ENCODE assay signal across 8 mouse cellular contexts in the genomic region with DNA sequence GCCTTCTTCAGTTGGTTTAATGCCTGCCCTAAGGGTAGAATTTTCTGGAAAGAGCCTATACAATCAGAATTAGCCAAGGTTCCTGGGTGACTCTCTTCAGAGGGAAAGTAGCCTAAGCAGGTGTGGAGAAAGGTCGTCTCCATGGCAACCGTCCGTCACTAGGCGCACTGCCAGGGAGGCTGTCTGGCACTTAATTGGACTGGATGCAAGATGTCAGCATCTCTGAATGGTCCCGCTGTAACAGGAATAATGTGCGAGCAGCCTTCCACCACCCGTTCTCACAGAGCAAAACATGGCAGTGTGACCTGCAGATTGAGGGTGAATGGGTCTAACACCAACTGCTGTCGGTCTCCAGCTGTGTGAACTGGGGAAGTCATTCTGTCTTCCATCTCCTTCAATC.
DNase-seq lines count a peak whose midpoint lies in the region; ATAC-seq lines count a peak whose summit lies in the region.
"Had no signal": no experiment of that assay in that cellular context is flagged by ENCODE, and none has a peak within 500 bp of the region (broad histone marks: within the 10 kb centered on the region; RNA-seq: fewer than 3 reads in every experiment).

No protein-coding gene starts in this region.

- no peak overlapping the region for H3K4me2 ChIP-seq in embryonic facial prominence, embryonic 11.5 days (ENCODE audit: low read depth, low read length)
- H3K4me2 ChIP-seq: lung, embryonic 14.5 days had no signal

- H3K9ac ChIP-seq in embryonic facial prominence, embryonic 11.5 days (replicated peaks; ENCODE audit: low read length) = no peak overlapping the region
- H3K9ac ChIP-seq: lung, embryonic 14.5 days had no signal

- 44% methylated on average over 8 of the region's 8 CpGs for WGBS in embryonic facial prominence, embryonic 11.5 days

- H3K36me3 ChIP-seq in embryonic facial prominence, embryonic 11.5 days (replicated peaks; ENCODE audit: control insufficient read depth, insufficient read depth, low read depth, low read length) = no peaks in the 10 kb centered on the region

- no peaks in the 10 kb centered on the region for H3K27me3 ChIP-seq in embryonic facial prominence, embryonic 11.5 days (ENCODE audit: control insufficient read depth, insufficient read depth, low read length)

- no peak; the same call in 1 of the 2 replicates for ATAC-seq in embryonic facial prominence, embryonic 11.5 days (replicated peaks; ENCODE audit: insufficient number of reproducible peaks, low FRiP score, low TSS enrichment, low read depth)

- DNase-seq in R1 (ENCODE audit: low read depth, low spot score) = peak; percentile 77
- peak; percentile 10 for DNase-seq in adrenal gland, adult 8-10 months
- peak; percentile 38 for DNase-seq in embryonic facial prominence, embryonic 11.5 days (ENCODE audit: low spot score)
- DNase-seq in kidney, postnatal 4 days = peak; percentile 48 to 51
- no peak for DNase-seq in spleen, postnatal 36 days (ENCODE audit: low spot score in 2 of 2)
- no peak for DNase-seq in natural killer cell, adult 2 months (ENCODE audit: low spot score in 2 of 2)
- DNase-seq in c-Kit-positive CD71-positive TER-119-positive erythroid progenitor cells, embryonic 14.5 days (ENCODE audit: low spot score) = no peak
- DNase-seq: lung, embryonic 14.5 days had no signal

- no peaks in the 10 kb centered on the region for H3K4me1 ChIP-seq in embryonic facial prominence, embryonic 11.5 days (ENCODE audit: control insufficient read depth, insufficient read depth, low read length)

- no peak overlapping the region for H3K27ac ChIP-seq in embryonic facial prominence, embryonic 11.5 days (replicated peaks; ENCODE audit: low read depth, low read length)

- H3K9me3 ChIP-seq in embryonic facial prominence, embryonic 11.5 days (replicated peaks; ENCODE audit: control insufficient read depth, low read length) = no peaks in the 10 kb centered on the region

- no peak overlapping the region for H3K4me3 ChIP-seq in embryonic facial prominence, embryonic 11.5 days (ENCODE audit: low read depth, low read length)

Comparison
In these comparisons a context has a peak if more than half of its experiments do, and no peak if none do; other contexts are left out.
1. DNase-seq: peak in R1 (single experiment), adrenal gland, adult 8-10 months (single experiment), embryonic facial prominence, embryonic 11.5 days (single experiment) and kidney, postnatal 4 days (2 of 2); none in spleen, postnatal 36 days (0 of 2), natural killer cell, adult 2 months (0 of 2) and c-Kit-positive CD71-positive TER-119-positive erythroid progenitor cells, embryonic 14.5 days (single experiment).